8 mouse cellular contexts compared by ENCODE assay signal in the genomic region with DNA sequence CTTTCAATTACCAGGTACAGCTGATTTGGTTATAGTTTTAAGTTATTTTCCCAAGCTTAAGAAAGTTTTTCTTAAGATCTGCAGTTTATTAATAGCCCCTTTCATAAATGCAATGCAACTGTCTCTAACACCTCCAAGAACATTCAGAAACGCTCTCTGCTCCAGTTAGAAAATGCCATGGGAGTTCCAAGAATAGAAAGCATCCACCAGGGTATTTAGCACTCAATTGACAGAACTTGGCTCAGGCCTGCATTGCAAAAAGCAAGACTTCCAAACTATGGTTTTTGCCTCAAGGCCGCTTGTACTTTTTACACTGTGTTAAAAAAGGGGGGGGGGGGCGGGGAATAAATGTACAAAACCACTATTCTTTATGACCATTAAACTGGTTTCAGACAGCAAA. TPM values are rescaled to one million over a fixed set of nuclear protein-coding genes. Genes with fewer than 3 reads are reported as not detected.
DNase-seq lines count a peak whose midpoint lies in the region; ATAC-seq and TF ChIP-seq lines count a peak whose summit lies in the region.

No protein-coding gene starts in this region.

- TF ChIP-seq CTCF in heart, adult 2 months (IDR thresholded peaks at IDR 0.05), result no peak
- TF ChIP-seq CTCF in liver, postnatal 0 days (IDR thresholded peaks at IDR 0.05; ENCODE audit: low read depth), result no peak

- WGBS in heart, adult 2 months, result 18% methylated on average over 3 of the region's 3 CpGs
- WGBS in heart, embryonic 14.5 days, result 21% methylated on average over 3 of the region's 3 CpGs
- WGBS in liver, postnatal 0 days (ENCODE audit: insufficient replicate concordance), result 49% methylated on average over 3 of the region's 3 CpGs

- 0 out of 2 replicates have a peak, but pooled peaks cover 2% of the 10 kb centered on the region for H3K79me2 ChIP-seq in heart, adult 2 months (replicated peaks; ENCODE audit: control insufficient read depth, insufficient read depth, low read length)

- peaks cover 9% of the 10 kb centered on the region for H3K4me1 ChIP-seq in heart, adult 2 months (ENCODE audit: control insufficient read depth, insufficient read depth, low read length)
- peaks cover 0 to 4% of the 10 kb centered on the region in 2 experiments; a peak in 2 of 4 replicates for H3K4me1 ChIP-seq in ES-E14 (ENCODE audit: control insufficient read depth in 2 of 2, insufficient read depth in 2 of 2, low read length in 2 of 2, poor library complexity in 1 of 2)
- peaks cover 6 to 31% of the 10 kb centered on the region in 2 experiments for H3K4me1 ChIP-seq in heart, embryonic 14.5 days (ENCODE audit: control insufficient read depth in 2 of 2, insufficient read depth in 2 of 2, low read length in 2 of 2)
- peaks cover 17% of the 10 kb centered on the region for H3K4me1 ChIP-seq in liver, postnatal 0 days (ENCODE audit: insufficient read depth)

- no peaks in the 10 kb centered on the region for H3K27me3 ChIP-seq in heart, adult 2 months (ENCODE audit: control insufficient read depth, insufficient read depth, low read length)
- no peaks in the 10 kb centered on the region for H3K27me3 ChIP-seq in heart, embryonic 14.5 days (ENCODE audit: control insufficient read depth, insufficient read depth, low read length)
- H3K27me3 ChIP-seq in liver, postnatal 0 days (ENCODE audit: insufficient read depth, low read length), result no peaks in the 10 kb centered on the region

- TF ChIP-seq POLR2A in heart, adult 2 months (IDR thresholded peaks at IDR 0.05; ENCODE audit: insufficient read depth, low read depth, low read length), result no peak

- H3K9me3 ChIP-seq in ES-E14 (ENCODE audit: control insufficient read depth, insufficient read depth, low read depth, low read length), result no peaks in the 10 kb centered on the region
- no peaks in the 10 kb centered on the region for H3K9me3 ChIP-seq in heart, embryonic 14.5 days (ENCODE audit: control insufficient read depth, low read length)
- no peaks in the 10 kb centered on the region for H3K9me3 ChIP-seq in liver, postnatal 0 days (ENCODE audit: low read length)

- TF ChIP-seq EP300 in heart, adult 2 months (IDR thresholded peaks at IDR 0.05; ENCODE audit: insufficient read depth, low read depth, low read length), result no peak
- TF ChIP-seq EP300 in liver, postnatal 0 days (IDR thresholded peaks at IDR 0.05; ENCODE audit: low read depth), result no peak

- H3K36me3 ChIP-seq in heart, adult 2 months (ENCODE audit: control insufficient read depth, insufficient read depth, low read length), result peaks cover 9% of the 10 kb centered on the region
- no peaks in the 10 kb centered on the region for H3K36me3 ChIP-seq in ES-E14 (ENCODE audit: control insufficient read depth, insufficient read depth, low read length, poor library complexity, severe bottlenecking)
- no peaks in the 10 kb centered on the region for H3K36me3 ChIP-seq in heart, embryonic 14.5 days (ENCODE audit: control insufficient read depth, insufficient read depth, low read length)
- H3K36me3 ChIP-seq in liver, postnatal 0 days (replicated peaks; ENCODE audit: insufficient read depth, low read length), result no peaks in the 10 kb centered on the region

- peak overlapping the region; percentile 91 for H3K27ac ChIP-seq in heart, adult 2 months
- no peak overlapping the region for H3K27ac ChIP-seq in ES-E14 (ENCODE audit: insufficient read depth, low read depth, low read length, poor library complexity, severe bottlenecking)
- peak overlapping the region; percentile 88 to 91 for H3K27ac ChIP-seq in heart, embryonic 14.5 days (replicated peaks in 1 of 2; ENCODE audit: control insufficient read depth in 1 of 2, insufficient read depth in 1 of 2, low read depth in 2 of 2, low read length in 2 of 2)
- H3K27ac ChIP-seq in liver, postnatal 0 days (ENCODE audit: low read depth), result no peak overlapping the region

- in situ Hi-C loops in ES-E14 (cut with MboI; ENCODE audit: low sequenced_read_pairs in 2 of 2, unreplicated experiment in 2 of 2), result no loop called here

- no peak overlapping the region for H3K9ac ChIP-seq in heart, adult 2 months (ENCODE audit: low read depth, low read length)
- H3K9ac ChIP-seq in ES-E14 (ENCODE audit: insufficient read depth, low read depth, low read length, poor library complexity, severe bottlenecking), result no peak overlapping the region
- H3K9ac ChIP-seq in heart, embryonic 14.5 days (ENCODE audit: low read length), result peak overlapping the region; percentile 92
- no peak overlapping the region for H3K9ac ChIP-seq in liver, postnatal 0 days (replicated peaks)

- no peak for DNase-seq in heart, adult 2 months
- no peak for DNase-seq in heart, postnatal 25 days (ENCODE audit: low spot score)
- DNase-seq in ES-E14 (ENCODE audit: low read depth, low spot score), result no peak
- no peak for DNase-seq in liver, postnatal 0 days
- DNase-seq in cerebellum, adult 11 months, result no peak
- DNase-seq in thymus, postnatal 14 days, result no peak

- intact Hi-C loops in heart, adult 2 months (cut with DNase I), result loop anchor here (5.0 kb wide), 1 partner anchor 186 kb away; no protein-coding TSS in a partner anchor
- intact Hi-C loops in heart, postnatal 25 days (cut with DNase I), result loop anchor here (10.0 kb wide), 1 partner anchor 542 kb away; no protein-coding TSS in a partner anchor

- ATAC-seq in heart, embryonic 14.5 days (ENCODE audit: insufficient number of reproducible peaks, insufficient read depth, low FRiP score, low read depth), result no peak
- ATAC-seq in liver, postnatal 0 days, result no peak
- no peak for ATAC-seq in inflammation-experienced regulatory T-cells, adult 6 months

- H3K4me3 ChIP-seq in heart, adult 2 months, result peak overlapping the region; percentile 83
- H3K4me3 ChIP-seq in ES-E14 (ENCODE audit: insufficient read depth in 1 of 2, low read depth in 1 of 2, low read length in 2 of 2, poor library complexity in 1 of 2, severe bottlenecking in 1 of 2), result peak overlapping the region; percentile 94 to 96; a peak in 2 of 4 replicates
- peak overlapping the region in 1 of 2 experiments; percentile 88; a peak in 3 of 4 replicates for H3K4me3 ChIP-seq in heart, embryonic 14.5 days (ENCODE audit: control insufficient read depth in 1 of 2, insufficient read depth in 1 of 2, low read depth in 1 of 2, low read length in 2 of 2)
- H3K4me3 ChIP-seq in liver, postnatal 0 days (ENCODE audit: low read depth, low read length), result no peak overlapping the region

- H3K4me2 ChIP-seq in heart, embryonic 14.5 days (ENCODE audit: low read length), result peak overlapping the region; percentile 87
- H3K4me2 ChIP-seq in liver, postnatal 0 days (ENCODE audit: low read depth, low read length), result peak overlapping the region; percentile 94

TF ChIP-seq in ES-E14, 5 proteins besides CTCF, POLR2A, EP300 and RAD21:
- TF ChIP-seq ZC3H11A (IDR thresholded peaks at IDR 0.05; ENCODE audit: borderline replicate concordance, low read depth, low read length), result no peak
- TF ChIP-seq MAFK (IDR thresholded peaks at IDR 0.05; ENCODE audit: insufficient read depth, low read depth, low read length), result no peak
- no peak for TF ChIP-seq ZNF384 (IDR thresholded peaks at IDR 0.05; ENCODE audit: low read depth, low read length)
- no peak for TF ChIP-seq HCFC1 (IDR thresholded peaks at IDR 0.05; ENCODE audit: borderline replicate concordance, insufficient read depth, low read length)
- no peak for TF ChIP-seq CHD2 (IDR thresholded peaks at IDR 0.05; ENCODE audit: low read depth, low read length)

RNA-seq across cellular contexts. Expression of a gene that starts 0.6 kb away (rescaled TPM):
- 1 to 10 TPM; 6.6 to 7.4 TPM for total RNA-seq in heart, adult 2 months (2021)
- 4.9 and 6.6 TPM in 2 replicates for polyA plus RNA-seq in heart, adult 2 months (2012; rRNA removed)
- 1 to 10 TPM; 5.9 to 6.8 TPM for total RNA-seq in heart, postnatal 25 days (2021)
- 2.0 and 3.0 TPM in 2 replicates for total RNA-seq in ES-E14 (2012; rRNA removed)
- 11.6 and 11.7 TPM in 2 replicates for polyA plus RNA-seq in heart, embryonic 14.5 days (2014; fragmentation: Nextera tagmentation; extraction: Ambion mirVana)
- 4.7 and 5.7 TPM in 2 replicates for polyA plus RNA-seq in liver, postnatal 0 days (2015; fragmentation: Nextera tagmentation; extraction: Ambion mirVana)
- polyA plus RNA-seq in inflammation-experienced regulatory T-cells, adult 6 months (2017; shearing (Covaris generic)), result 1 to 10 TPM; 1.1 to 1.3 (median 1.1) TPM

RNA-seq across cellular contexts. Expression of a gene that starts 4.5 kb away (rescaled TPM):
- total RNA-seq in heart, adult 2 months (2021), result 10 to 100 TPM; 22.6 to 27.0 TPM
- 16.8 and 20.6 TPM in 2 replicates for polyA plus RNA-seq in heart, adult 2 months (2012; rRNA removed)
- total RNA-seq in heart, postnatal 25 days (2021), result 10 to 100 TPM; 20.9 to 25.4 TPM
- 0.31 and 0.69 TPM in 2 replicates for total RNA-seq in ES-E14 (2012; rRNA removed)
- polyA plus RNA-seq in heart, embryonic 14.5 days (2014; fragmentation: Nextera tagmentation; extraction: Ambion mirVana), result 8.2 and 10.5 TPM in 2 replicates
- 8.1 and 10.9 TPM in 2 replicates for polyA plus RNA-seq in liver, postnatal 0 days (2015; fragmentation: Nextera tagmentation; extraction: Ambion mirVana)
- not detected for polyA plus RNA-seq in inflammation-experienced regulatory T-cells, adult 6 months (2017; shearing (Covaris generic))

RNA-seq across cellular contexts. Expression of a gene that starts 27.0 kb away (rescaled TPM):
- total RNA-seq in heart, adult 2 months (2021), result 10 to 100 TPM; 68.6 to 80.4 TPM
- 20.4 and 37.3 TPM in 2 replicates for polyA plus RNA-seq in heart, adult 2 months (2012; rRNA removed)
- total RNA-seq in heart, postnatal 25 days (2021), result 10 to 100 TPM; 58.5 to 64.7 TPM
- total RNA-seq in ES-E14 (2012; rRNA removed), result 46.8 and 52.7 TPM in 2 replicates
- polyA plus RNA-seq in heart, embryonic 14.5 days (2014; fragmentation: Nextera tagmentation; extraction: Ambion mirVana), result 50.0 and 53.6 TPM in 2 replicates
- 10.0 and 10.2 TPM in 2 replicates for polyA plus RNA-seq in liver, postnatal 0 days (2015; fragmentation: Nextera tagmentation; extraction: Ambion mirVana)
- polyA plus RNA-seq in inflammation-experienced regulatory T-cells, adult 6 months (2017; shearing (Covaris generic)), result 10 to 100 TPM; 32.8 to 35.6 (median 33.4) TPM

Comparison
In these comparisons a context has a peak if more than half of its experiments do, and no peak if none do; other contexts are left out.
1. H3K27ac ChIP-seq: peak in heart, adult 2 months (single experiment) and heart, embryonic 14.5 days (2 of 2); none in ES-E14 (single experiment) and liver, postnatal 0 days (single experiment).